Mouse (Mus musculus): ENCODE data around the gene Cdk6. TPM values are rescaled to one million over a fixed set of nuclear protein-coding genes. Genes with fewer than 3 reads are reported as not detected.
"Not testable (repeated sequence)": the region's sequence is repeated elsewhere in the genome, so short reads cannot be mapped to it uniquely, and the experiment has no call there.

Gene Cdk6
- total RNA-seq, 1 experiment, result 34.1 TPM

DNA sequence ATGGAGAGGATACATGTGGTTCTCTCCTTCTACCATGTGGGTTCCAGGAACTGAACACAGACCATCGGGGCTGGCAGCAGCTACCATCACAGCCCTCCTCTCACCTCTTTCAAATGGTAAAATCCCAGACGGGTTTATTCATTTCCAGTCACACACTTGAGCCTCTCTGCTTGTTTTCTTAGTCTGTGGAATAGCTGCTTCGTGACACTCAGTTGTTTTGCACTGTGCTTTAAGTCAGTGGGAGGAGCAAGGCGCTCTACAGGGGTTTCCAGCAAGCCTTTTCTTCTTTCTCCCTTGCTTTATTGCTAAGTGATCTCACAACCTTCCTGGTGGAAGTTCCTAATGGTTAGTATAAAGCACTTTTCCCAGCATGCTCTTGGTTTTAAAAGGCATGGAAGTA lies 10.6 kb downstream of the Cdk6 start:
- in situ Hi-C loops (cut with MboI; ENCODE audit: low sequenced_read_pairs in 2 of 2, unreplicated experiment in 2 of 2); H3K36me3 ChIP-seq (ENCODE audit: control insufficient read depth, insufficient read depth, low read length, poor library complexity, severe bottlenecking); H3K9ac ChIP-seq (ENCODE audit: insufficient read depth, low read depth, low read length, poor library complexity, severe bottlenecking); H3K4me1 ChIP-seq (ENCODE audit: control insufficient read depth in 2 of 2, insufficient read depth in 2 of 2, low read length in 2 of 2, poor library complexity in 1 of 2); H3K4me3 ChIP-seq (ENCODE audit: insufficient read depth in 1 of 2, low read depth in 1 of 2, low read length in 2 of 2, poor library complexity in 1 of 2, severe bottlenecking in 1 of 2); H3K9me3 ChIP-seq (ENCODE audit: control insufficient read depth, insufficient read depth, low read depth, low read length); DNase-seq (ENCODE audit: low read depth, low spot score); H3K27ac ChIP-seq (ENCODE audit: insufficient read depth, low read depth, low read length, poor library complexity, severe bottlenecking): not testable (repeated sequence)

DNA sequence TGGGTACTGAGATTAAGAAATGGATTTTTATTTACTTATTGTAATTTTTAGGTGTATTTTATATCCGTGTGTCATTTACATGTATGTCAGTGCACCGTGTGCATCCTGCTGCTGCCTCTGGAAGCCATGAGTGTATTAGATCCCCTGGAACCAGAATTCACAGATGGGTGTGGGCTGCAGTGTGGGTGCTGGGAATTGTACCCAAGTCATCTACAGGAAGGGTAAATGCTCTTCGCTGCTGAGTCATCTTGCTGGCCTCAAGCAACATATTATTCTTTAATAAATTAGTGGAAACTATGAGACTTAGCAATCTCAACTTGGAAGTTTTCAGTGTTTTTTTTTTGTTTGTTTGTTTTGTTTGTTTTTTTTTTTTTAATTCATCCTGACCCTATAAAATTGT lies 11.0 kb downstream of the Cdk6 start:
- no peaks in the 10 kb centered on the region; the same call in 1 of the 2 replicates for H3K36me3 ChIP-seq (ENCODE audit: control insufficient read depth, insufficient read depth, low read length, poor library complexity, severe bottlenecking)
- in situ Hi-C loops (cut with MboI; ENCODE audit: low sequenced_read_pairs in 2 of 2, unreplicated experiment in 2 of 2), result no loop called here

DNA sequence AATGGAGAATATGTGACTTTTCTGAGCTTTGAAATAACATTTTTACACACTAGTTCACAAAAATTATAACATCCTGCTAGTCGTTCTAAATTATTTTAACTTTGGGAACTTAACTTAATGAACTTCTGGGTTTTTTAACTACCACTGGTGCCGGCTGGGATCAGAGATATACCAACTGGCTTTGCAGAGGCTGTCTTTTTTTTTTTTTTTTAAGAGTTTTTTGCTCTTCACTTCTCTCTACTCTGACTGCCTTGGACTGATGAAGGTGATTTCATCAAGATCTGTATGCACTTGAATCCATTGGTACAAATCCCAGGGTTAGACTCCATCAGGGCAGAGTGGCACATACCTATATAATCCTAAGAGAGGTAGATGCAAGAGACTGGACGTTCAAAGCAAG lies 11.5 kb downstream of the Cdk6 start:
- no peak for DNase-seq (ENCODE audit: low read depth, low spot score)
- H3K36me3 ChIP-seq (ENCODE audit: control insufficient read depth, insufficient read depth, low read length, poor library complexity, severe bottlenecking), result no peaks in the 10 kb centered on the region; the same call in 1 of the 2 replicates

More for the DNA sequence above, 11.0 kb downstream of the Cdk6 start:
- H3K9me3 ChIP-seq (ENCODE audit: control insufficient read depth, insufficient read depth, low read depth, low read length), result no peaks in the 10 kb centered on the region
- H3K4me3 ChIP-seq (ENCODE audit: insufficient read depth in 1 of 2, low read depth in 1 of 2, low read length in 2 of 2, poor library complexity in 1 of 2, severe bottlenecking in 1 of 2), result no peak overlapping the region
- DNase-seq (ENCODE audit: low read depth, low spot score), result no peak
- no peak overlapping the region for H3K9ac ChIP-seq (ENCODE audit: insufficient read depth, low read depth, low read length, poor library complexity, severe bottlenecking)
- peaks cover 2 to 5% of the 10 kb centered on the region in 2 experiments; a peak in 1 of 4 replicates for H3K4me1 ChIP-seq (ENCODE audit: control insufficient read depth in 2 of 2, insufficient read depth in 2 of 2, low read length in 2 of 2, poor library complexity in 1 of 2)
- no peak overlapping the region for H3K27ac ChIP-seq (ENCODE audit: insufficient read depth, low read depth, low read length, poor library complexity, severe bottlenecking)
- TF ChIP-seq ZNF384 (IDR thresholded peaks at IDR 0.05; ENCODE audit: low read depth, low read length) (no peak), MAFK (IDR thresholded peaks at IDR 0.05; ENCODE audit: insufficient read depth, low read depth, low read length) (no peak), ZC3H11A (IDR thresholded peaks at IDR 0.05; ENCODE audit: borderline replicate concordance, low read depth, low read length) (no peak), HCFC1 (IDR thresholded peaks at IDR 0.05; ENCODE audit: borderline replicate concordance, insufficient read depth, low read length) (no peak), CHD2 (IDR thresholded peaks at IDR 0.05; ENCODE audit: low read depth, low read length) (no peak)

DNA sequence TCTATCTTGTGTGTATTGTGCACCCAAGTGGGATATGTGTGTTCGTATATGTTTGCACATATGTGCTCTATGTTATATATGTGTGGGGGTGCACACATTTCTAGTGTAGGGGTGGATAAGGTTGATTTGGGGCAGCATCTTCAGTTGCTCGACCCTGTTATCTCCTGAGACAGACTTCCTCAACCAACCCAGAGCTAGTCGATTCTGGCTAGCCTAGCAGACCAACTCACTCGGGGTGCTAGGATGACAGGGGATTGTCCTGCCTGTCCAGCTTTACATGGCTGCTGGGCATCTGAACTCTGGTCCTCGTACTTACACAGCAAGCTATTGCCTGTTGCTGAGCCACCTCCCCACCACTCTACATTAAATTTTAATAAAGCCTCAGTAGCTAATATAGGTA lies 13.0 kb downstream of the Cdk6 start:
- peaks cover 2 to 5% of the 10 kb centered on the region in 2 experiments; a peak in 1 of 4 replicates for H3K4me1 ChIP-seq (ENCODE audit: control insufficient read depth in 2 of 2, insufficient read depth in 2 of 2, low read length in 2 of 2, poor library complexity in 1 of 2)
- in situ Hi-C loops (cut with MboI; ENCODE audit: low sequenced_read_pairs in 2 of 2, unreplicated experiment in 2 of 2), result no loop called here
- no peak overlapping the region for H3K4me3 ChIP-seq (ENCODE audit: insufficient read depth in 1 of 2, low read depth in 1 of 2, low read length in 2 of 2, poor library complexity in 1 of 2, severe bottlenecking in 1 of 2)
- TF ChIP-seq ZC3H11A (IDR thresholded peaks at IDR 0.05; ENCODE audit: borderline replicate concordance, low read depth, low read length) (no peak), CHD2 (IDR thresholded peaks at IDR 0.05; ENCODE audit: low read depth, low read length) (no peak), MAFK (IDR thresholded peaks at IDR 0.05; ENCODE audit: insufficient read depth, low read depth, low read length) (no peak), HCFC1 (IDR thresholded peaks at IDR 0.05; ENCODE audit: borderline replicate concordance, insufficient read depth, low read length) (no peak), ZNF384 (IDR thresholded peaks at IDR 0.05; ENCODE audit: low read depth, low read length) (no peak)
- no peaks in the 10 kb centered on the region for H3K36me3 ChIP-seq (ENCODE audit: control insufficient read depth, insufficient read depth, low read length, poor library complexity, severe bottlenecking)
- H3K9me3 ChIP-seq (ENCODE audit: control insufficient read depth, insufficient read depth, low read depth, low read length), result no peaks in the 10 kb centered on the region
- no peak overlapping the region for H3K27ac ChIP-seq (ENCODE audit: insufficient read depth, low read depth, low read length, poor library complexity, severe bottlenecking)
- no peak for DNase-seq (ENCODE audit: low read depth, low spot score)
- H3K9ac ChIP-seq (ENCODE audit: insufficient read depth, low read depth, low read length, poor library complexity, severe bottlenecking), result no peak overlapping the region

More for the DNA sequence above, 11.5 kb downstream of the Cdk6 start:
- Histone ChIP-seq H3K9ac (ENCODE audit: insufficient read depth, low read depth, low read length, poor library complexity, severe bottlenecking) (no peak overlapping the region), H3K27ac (ENCODE audit: insufficient read depth, low read depth, low read length, poor library complexity, severe bottlenecking) (no peak overlapping the region), H3K4me3 (ENCODE audit: insufficient read depth in 1 of 2, low read depth in 1 of 2, low read length in 2 of 2, poor library complexity in 1 of 2, severe bottlenecking in 1 of 2) (no peak overlapping the region), H3K4me1 (ENCODE audit: control insufficient read depth in 2 of 2, insufficient read depth in 2 of 2, low read length in 2 of 2, poor library complexity in 1 of 2) (peaks cover 2 to 5% of the 10 kb centered on the region in 2 experiments; a peak in 1 of 4 replicates), H3K9me3 (ENCODE audit: control insufficient read depth, insufficient read depth, low read depth, low read length) (no peaks in the 10 kb centered on the region)
- in situ Hi-C loops (cut with MboI; ENCODE audit: low sequenced_read_pairs in 2 of 2, unreplicated experiment in 2 of 2), result no loop called here
- TF ChIP-seq ZNF384 (IDR thresholded peaks at IDR 0.05; ENCODE audit: low read depth, low read length) (no peak), ZC3H11A (IDR thresholded peaks at IDR 0.05; ENCODE audit: borderline replicate concordance, low read depth, low read length) (no peak), MAFK (IDR thresholded peaks at IDR 0.05; ENCODE audit: insufficient read depth, low read depth, low read length) (no peak), CHD2 (IDR thresholded peaks at IDR 0.05; ENCODE audit: low read depth, low read length) (no peak), HCFC1 (IDR thresholded peaks at IDR 0.05; ENCODE audit: borderline replicate concordance, insufficient read depth, low read length) (no peak)

DNA sequence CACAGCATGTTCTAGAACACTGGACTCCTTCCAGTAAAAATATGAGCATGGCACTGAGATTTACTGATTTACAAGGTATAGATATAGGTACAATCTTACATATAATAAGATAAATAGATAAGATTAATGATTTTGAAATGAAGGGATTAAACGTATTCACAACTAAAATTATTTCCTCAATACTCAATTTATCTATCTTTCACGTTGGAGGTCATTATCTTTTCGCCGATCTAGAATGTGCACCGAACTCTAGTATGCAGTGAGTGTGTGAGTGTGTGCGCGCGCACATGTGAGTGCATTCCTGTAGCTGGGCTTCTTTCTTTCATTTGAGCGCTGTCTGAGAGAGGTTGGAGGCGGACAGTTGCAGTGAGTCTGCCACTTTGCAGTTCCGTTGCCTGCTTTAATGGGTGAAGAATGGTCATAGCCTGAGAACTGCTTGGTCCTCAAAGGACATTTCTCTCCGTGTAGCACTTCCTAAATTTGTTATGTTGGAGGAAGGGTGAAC lies 13.8 kb downstream of the Cdk6 start:
- H3K36me3 ChIP-seq (ENCODE audit: control insufficient read depth, insufficient read depth, low read length, poor library complexity, severe bottlenecking), result no peaks in the 10 kb centered on the region; the same call in 1 of the 2 replicates
- H3K9me3 ChIP-seq (ENCODE audit: control insufficient read depth, insufficient read depth, low read depth, low read length), result no peaks in the 10 kb centered on the region
- no peak for TF ChIP-seq HCFC1 (IDR thresholded peaks at IDR 0.05; ENCODE audit: borderline replicate concordance, insufficient read depth, low read length)
- TF ChIP-seq ZNF384 (IDR thresholded peaks at IDR 0.05; ENCODE audit: low read depth, low read length), result no peak
- TF ChIP-seq MAFK (IDR thresholded peaks at IDR 0.05; ENCODE audit: insufficient read depth, low read depth, low read length), result no peak
- no peak for TF ChIP-seq CHD2 (IDR thresholded peaks at IDR 0.05; ENCODE audit: low read depth, low read length)
- no peak for TF ChIP-seq ZC3H11A (IDR thresholded peaks at IDR 0.05; ENCODE audit: borderline replicate concordance, low read depth, low read length)
- H3K9ac ChIP-seq (ENCODE audit: insufficient read depth, low read depth, low read length, poor library complexity, severe bottlenecking), result no peak overlapping the region
- in situ Hi-C loops (cut with MboI; ENCODE audit: low sequenced_read_pairs in 2 of 2, unreplicated experiment in 2 of 2), result no loop called here
- H3K4me3 ChIP-seq (ENCODE audit: insufficient read depth in 1 of 2, low read depth in 1 of 2, low read length in 2 of 2, poor library complexity in 1 of 2, severe bottlenecking in 1 of 2), result no peak overlapping the region
- H3K27ac ChIP-seq (ENCODE audit: insufficient read depth, low read depth, low read length, poor library complexity, severe bottlenecking), result no peak overlapping the region
- H3K4me1 ChIP-seq (ENCODE audit: control insufficient read depth in 2 of 2, insufficient read depth in 2 of 2, low read length in 2 of 2, poor library complexity in 1 of 2), result peaks cover 2 to 8% of the 10 kb centered on the region in 2 experiments; a peak in 1 of 4 replicates
- DNase-seq (ENCODE audit: low read depth, low spot score), result no peak
